Mouse (Mus musculus): Measurements from ENCODE around the gene Fbxo40.

- no peak for TF ChIP-seq CTCF (IDR thresholded peaks at IDR 0.05; ENCODE audit: extremely low read depth, insufficient read depth, insufficient read length, insufficient replicate concordance)
- no peak for TF ChIP-seq POLR2A (IDR thresholded peaks at IDR 0.05; ENCODE audit: low read depth, low read length)
Measured at GRCm38 (mm10) chr16:36979127-36979526, 11.1 kb downstream of the Fbxo40 start.

Data from spleen, adult 2 months (tissue).